Mouse (Mus musculus): Measurements from ENCODE around the gene Abcc9. TPM values are rescaled to one million over a fixed set of nuclear protein-coding genes. Genes with fewer than 3 reads are reported as not detected.
"Not testable (repeated sequence)": the region's sequence is repeated elsewhere in the genome, so short reads cannot be mapped to it uniquely, and the experiment has no call there.

Gene Abcc9
- polyA plus RNA-seq, 1 experiment from 2014 or later, result 3.6 TPM

DNA sequence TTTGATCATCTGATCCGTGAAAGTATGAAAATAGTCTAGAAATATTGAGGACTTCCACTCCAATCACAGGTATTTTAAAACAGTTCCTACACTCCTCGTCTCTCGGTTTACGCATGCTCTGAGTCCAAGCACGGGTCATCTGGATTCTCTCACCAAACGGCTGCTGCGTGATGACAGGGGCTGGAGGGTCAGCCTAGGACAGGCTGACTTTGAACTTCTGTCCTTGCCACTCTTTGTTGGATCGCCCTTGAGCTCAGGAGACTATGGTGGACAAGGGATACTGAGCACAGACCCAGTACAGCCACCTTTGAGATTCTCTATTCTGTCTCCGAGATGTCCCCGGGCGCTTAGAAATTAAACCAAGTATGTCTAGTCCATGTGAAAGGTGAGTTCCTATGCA is 12.4 kb downstream of the Abcc9 start:
- Histone ChIP-seq H3K9ac (ENCODE audit: low read depth, low read length) (no peak overlapping the region), H3K36me3 (ENCODE audit: control insufficient read depth, insufficient read depth, low read length) (no peaks in the 10 kb centered on the region), H3K4me1 (replicated peaks; ENCODE audit: control insufficient read depth, insufficient read depth, low read length) (no peaks in the 10 kb centered on the region), H3K4me3 (ENCODE audit: low read depth, low read length) (no peak overlapping the region), H3K27ac (ENCODE audit: low read depth, low read length) (no peak overlapping the region), H3K9me3 (ENCODE audit: control insufficient read depth, low read length) (no peaks in the 10 kb centered on the region), H3K4me2 (no peak overlapping the region), H3K27me3 (replicated peaks; ENCODE audit: control insufficient read depth, insufficient read depth, low read length) (no peaks in the 10 kb centered on the region)
- DNase-seq (ENCODE audit: low spot score) (no peak), ATAC-seq (replicated peaks; ENCODE audit: low FRiP score) (no peak)
- WGBS, result 84% methylated on average over 11 of the region's 11 CpGs

DNA sequence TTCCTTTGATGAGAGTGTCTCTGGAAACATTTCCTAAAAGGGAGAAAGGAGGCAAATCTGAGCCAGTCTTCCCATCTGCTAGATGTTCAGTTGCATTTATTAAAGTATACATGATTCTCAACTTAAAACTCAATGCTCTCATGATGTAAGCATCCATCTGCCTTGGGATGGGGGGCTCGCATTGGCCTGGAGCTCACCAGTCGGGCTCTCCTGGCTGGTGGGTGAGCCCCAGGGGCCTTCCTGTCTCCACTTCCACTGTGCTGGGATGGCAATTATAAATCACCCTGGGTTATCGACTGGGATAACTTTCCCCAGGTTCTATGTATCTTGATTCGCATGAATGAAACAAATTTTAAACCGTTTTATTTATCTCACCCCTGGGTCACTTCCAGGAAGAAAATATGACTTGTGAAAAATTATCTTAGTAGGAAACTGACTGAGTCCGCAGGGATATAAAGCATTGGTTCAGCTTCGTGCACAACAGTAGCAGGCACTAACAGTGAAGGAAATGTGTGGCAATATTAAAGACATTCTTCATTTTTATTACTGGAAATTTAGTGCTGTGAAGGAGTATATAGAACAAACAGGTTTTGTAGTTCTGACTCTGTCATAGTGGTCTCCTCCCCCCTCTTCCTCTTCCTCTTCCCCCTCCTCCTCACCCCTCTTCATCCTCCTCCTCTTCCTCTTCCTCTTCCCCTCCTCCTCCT is 19.0 kb downstream of the Abcc9 start:
- Histone ChIP-seq H3K4me1 (replicated peaks; ENCODE audit: control insufficient read depth, insufficient read depth, low read length) (no peaks in the 10 kb centered on the region), H3K4me3 (ENCODE audit: low read depth, low read length) (no peak overlapping the region), H3K36me3 (ENCODE audit: control insufficient read depth, insufficient read depth, low read length) (no peaks in the 10 kb centered on the region), H3K9ac (ENCODE audit: low read depth, low read length) (no peak overlapping the region), H3K4me2 (no peak overlapping the region), H3K9me3 (ENCODE audit: control insufficient read depth, low read length) (no peaks in the 10 kb centered on the region), H3K27ac (ENCODE audit: low read depth, low read length) (no peak overlapping the region), H3K27me3 (replicated peaks; ENCODE audit: control insufficient read depth, insufficient read depth, low read length) (no peaks in the 10 kb centered on the region)
- DNase-seq (ENCODE audit: low spot score) (no peak), ATAC-seq (replicated peaks; ENCODE audit: low FRiP score) (no peak)
- WGBS, result 72% methylated on average over 7 of the region's 7 CpGs

DNA sequence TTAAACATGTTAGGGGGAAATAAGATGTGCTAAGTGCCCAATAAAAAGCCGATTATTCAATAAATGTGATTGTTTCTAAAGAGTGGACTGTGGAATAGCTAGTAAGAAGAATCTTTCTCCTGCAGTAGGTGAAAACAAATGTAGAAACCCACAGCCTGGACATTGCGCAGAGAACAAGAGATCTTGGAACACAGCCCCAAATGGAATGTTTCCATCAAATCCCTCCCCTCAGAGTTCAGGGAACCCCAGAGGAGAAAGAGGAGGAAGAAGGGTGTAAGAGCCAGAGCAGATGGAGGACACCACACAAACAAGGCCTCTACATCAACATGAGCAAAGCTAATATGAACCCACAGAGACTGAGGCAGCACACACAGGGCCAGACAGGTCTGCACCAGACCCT is 32.1 kb downstream of the Abcc9 start:
- peaks cover 3% of the 10 kb centered on the region; the same call in 1 of the 2 replicates for H3K36me3 ChIP-seq (ENCODE audit: control insufficient read depth, insufficient read depth, low read length)
- H3K4me3 ChIP-seq (ENCODE audit: low read depth, low read length), result no peak overlapping the region
- no peak overlapping the region for H3K4me2 ChIP-seq
- H3K9me3 ChIP-seq (ENCODE audit: control insufficient read depth, low read length), result no peaks in the 10 kb centered on the region
- 92% methylated on average over 2 of the region's 2 CpGs for WGBS
- no peaks in the 10 kb centered on the region for H3K27me3 ChIP-seq (replicated peaks; ENCODE audit: control insufficient read depth, insufficient read depth, low read length)
- no peak overlapping the region for H3K27ac ChIP-seq (ENCODE audit: low read depth, low read length)
- DNase-seq (ENCODE audit: low spot score) (no peak), ATAC-seq (replicated peaks; ENCODE audit: low FRiP score) (no peak)
- H3K9ac ChIP-seq (ENCODE audit: low read depth, low read length), result no peak overlapping the region
- no peaks in the 10 kb centered on the region for H3K4me1 ChIP-seq (replicated peaks; ENCODE audit: control insufficient read depth, insufficient read depth, low read length)

DNA sequence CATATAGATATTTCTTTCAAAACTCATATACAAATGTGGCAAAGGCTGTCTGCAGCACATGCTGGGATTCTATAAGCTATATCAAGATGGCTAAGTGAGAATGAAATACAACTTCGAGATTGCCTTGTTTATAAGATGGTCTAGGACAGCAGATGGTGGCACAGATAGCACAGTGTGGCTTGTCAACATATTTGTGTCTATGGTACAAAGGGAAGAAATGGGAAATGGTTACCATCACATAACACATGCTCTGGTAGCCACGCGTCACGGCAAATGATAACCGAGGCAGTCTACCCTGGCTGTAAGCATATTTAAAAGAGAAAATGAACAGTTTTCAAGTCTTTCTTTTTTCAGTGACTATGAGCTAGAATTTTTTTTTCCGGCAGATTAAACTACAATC is 32.8 kb downstream of the Abcc9 start:
- H3K27me3 ChIP-seq (replicated peaks; ENCODE audit: control insufficient read depth, insufficient read depth, low read length), result no peaks in the 10 kb centered on the region
- no peak overlapping the region for H3K9ac ChIP-seq (ENCODE audit: low read depth, low read length)
- 86% methylated on average over 6 of the region's 6 CpGs for WGBS
- peaks cover 3% of the 10 kb centered on the region; the same call in 1 of the 2 replicates for H3K36me3 ChIP-seq (ENCODE audit: control insufficient read depth, insufficient read depth, low read length)
- H3K4me1 ChIP-seq (replicated peaks; ENCODE audit: control insufficient read depth, insufficient read depth, low read length), result no peaks in the 10 kb centered on the region
- no peak overlapping the region for H3K4me2 ChIP-seq
- H3K27ac ChIP-seq (ENCODE audit: low read depth, low read length), result no peak overlapping the region
- no peak overlapping the region for H3K4me3 ChIP-seq (ENCODE audit: low read depth, low read length)
- ATAC-seq (replicated peaks; ENCODE audit: low FRiP score) (no peak), DNase-seq (ENCODE audit: low spot score) (no peak)
- no peaks in the 10 kb centered on the region for H3K9me3 ChIP-seq (ENCODE audit: control insufficient read depth, low read length)

DNA sequence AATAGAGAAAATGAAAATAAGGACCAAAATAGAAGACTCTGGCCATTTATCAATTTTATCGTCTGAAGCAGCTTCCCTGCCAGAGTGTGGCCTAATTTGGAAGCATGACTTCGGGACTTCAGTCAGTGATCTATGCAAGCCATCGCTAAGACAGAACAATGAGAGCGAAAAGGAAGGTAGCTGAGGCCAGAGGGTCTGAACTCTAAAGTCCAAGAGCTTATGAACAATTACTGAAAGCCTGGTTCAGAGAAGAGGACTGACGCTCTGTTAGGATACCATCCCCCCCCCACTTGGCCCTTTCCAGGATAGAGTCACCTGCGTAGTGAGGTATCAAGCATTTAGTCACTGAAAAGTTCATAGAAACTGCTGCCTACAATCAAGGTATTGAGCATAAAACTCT is 33.3 kb downstream of the Abcc9 start:
- peaks cover 3% of the 10 kb centered on the region; the same call in 1 of the 2 replicates for H3K36me3 ChIP-seq (ENCODE audit: control insufficient read depth, insufficient read depth, low read length)
- no peaks in the 10 kb centered on the region for H3K9me3 ChIP-seq (ENCODE audit: control insufficient read depth, low read length)
- no peak overlapping the region for H3K4me2 ChIP-seq
- H3K27ac ChIP-seq (ENCODE audit: low read depth, low read length), result no peak overlapping the region
- ATAC-seq (replicated peaks; ENCODE audit: low FRiP score) (no peak), DNase-seq (ENCODE audit: low spot score) (no peak)
- no peak overlapping the region for H3K9ac ChIP-seq (ENCODE audit: low read depth, low read length)
- no peaks in the 10 kb centered on the region for H3K27me3 ChIP-seq (replicated peaks; ENCODE audit: control insufficient read depth, insufficient read depth, low read length)
- no peaks in the 10 kb centered on the region for H3K4me1 ChIP-seq (replicated peaks; ENCODE audit: control insufficient read depth, insufficient read depth, low read length)
- no peak overlapping the region for H3K4me3 ChIP-seq (ENCODE audit: low read depth, low read length)
- WGBS, result 77% methylated on average over 6 of the region's 6 CpGs

DNA sequence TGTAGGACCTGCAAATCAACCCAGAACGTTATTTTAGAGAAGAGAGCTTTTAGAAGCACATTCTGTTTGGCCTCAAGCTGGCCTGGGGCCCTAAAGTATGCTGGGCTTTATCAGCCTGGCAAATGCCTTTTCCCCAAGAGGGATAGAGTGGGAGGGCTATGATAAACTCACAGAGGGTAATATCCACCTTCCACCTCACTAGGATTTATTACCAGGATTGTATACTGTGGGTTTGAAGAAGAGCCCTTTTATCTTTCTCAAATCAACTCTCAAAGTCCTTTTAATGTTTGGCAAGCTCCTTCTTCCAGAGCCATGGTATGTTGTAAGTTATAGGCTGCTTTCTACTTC is 33.7 kb downstream of the Abcc9 start:
- H3K4me1 ChIP-seq (replicated peaks; ENCODE audit: control insufficient read depth, insufficient read depth, low read length), result no peaks in the 10 kb centered on the region
- DNase-seq (ENCODE audit: low spot score) (no peak), ATAC-seq (replicated peaks; ENCODE audit: low FRiP score) (no peak)
- H3K4me2 ChIP-seq, result no peak overlapping the region
- no peak overlapping the region for H3K4me3 ChIP-seq (ENCODE audit: low read depth, low read length)
- no peak overlapping the region for H3K27ac ChIP-seq (ENCODE audit: low read depth, low read length)
- H3K9ac ChIP-seq (ENCODE audit: low read depth, low read length), result no peak overlapping the region
- no peaks in the 10 kb centered on the region for H3K9me3 ChIP-seq (ENCODE audit: control insufficient read depth, low read length)
- WGBS, result 29% methylated on average over 1 of the region's 1 CpGs
- H3K36me3 ChIP-seq (ENCODE audit: control insufficient read depth, insufficient read depth, low read length), result peaks cover 2% of the 10 kb centered on the region; the same call in 1 of the 2 replicates
- H3K27me3 ChIP-seq (replicated peaks; ENCODE audit: control insufficient read depth, insufficient read depth, low read length), result no peaks in the 10 kb centered on the region

DNA sequence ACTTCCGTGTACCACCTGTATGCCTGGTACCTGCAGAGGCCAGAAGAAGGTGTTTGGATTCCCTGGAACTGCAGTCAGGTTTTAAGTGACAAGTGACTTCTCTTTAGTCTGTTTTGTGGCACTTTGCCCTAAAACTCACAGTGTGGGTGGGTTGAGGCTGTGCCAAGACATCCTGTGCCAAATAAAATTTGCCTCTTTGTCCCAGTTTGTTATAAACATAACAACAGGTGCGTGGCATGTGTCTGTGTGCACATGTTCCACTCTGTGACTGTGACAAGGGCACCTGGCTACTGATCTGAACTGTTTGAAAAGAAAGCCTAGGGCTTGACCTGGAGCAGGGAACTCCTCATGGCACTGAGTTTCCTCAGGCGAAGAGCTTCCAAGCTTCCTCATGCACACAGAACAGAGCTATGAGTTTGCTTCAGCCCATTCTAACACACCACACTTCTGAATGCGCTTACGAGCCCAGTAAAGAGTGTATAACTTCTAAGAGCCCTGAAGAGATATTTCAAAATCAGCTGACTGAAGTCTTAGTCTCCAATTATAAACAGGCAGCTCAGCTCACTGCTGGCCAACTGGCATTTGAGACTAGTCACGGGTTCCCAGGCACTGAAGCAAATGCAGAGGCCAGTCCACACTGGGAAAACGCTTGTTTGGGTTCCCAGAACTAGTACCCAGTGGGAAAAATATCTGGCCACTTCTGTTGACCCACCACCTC is 34.3 kb downstream of the Abcc9 start:
- no peak for DNase-seq (ENCODE audit: low spot score)
- 78% methylated on average over 7 of the region's 7 CpGs for WGBS
- Histone ChIP-seq H3K27ac (ENCODE audit: low read depth, low read length) (no peak overlapping the region), H3K4me1 (replicated peaks; ENCODE audit: control insufficient read depth, insufficient read depth, low read length) (no peaks in the 10 kb centered on the region), H3K27me3 (replicated peaks; ENCODE audit: control insufficient read depth, insufficient read depth, low read length) (no peaks in the 10 kb centered on the region), H3K36me3 (ENCODE audit: control insufficient read depth, insufficient read depth, low read length) (no peaks in the 10 kb centered on the region), H3K4me3 (ENCODE audit: low read depth, low read length) (no peak overlapping the region), H3K4me2 (no peak overlapping the region), H3K9me3 (ENCODE audit: control insufficient read depth, low read length) (no peaks in the 10 kb centered on the region), H3K9ac (ENCODE audit: low read depth, low read length) (no peak overlapping the region)
- ATAC-seq (replicated peaks; ENCODE audit: low FRiP score), result no peak

DNA sequence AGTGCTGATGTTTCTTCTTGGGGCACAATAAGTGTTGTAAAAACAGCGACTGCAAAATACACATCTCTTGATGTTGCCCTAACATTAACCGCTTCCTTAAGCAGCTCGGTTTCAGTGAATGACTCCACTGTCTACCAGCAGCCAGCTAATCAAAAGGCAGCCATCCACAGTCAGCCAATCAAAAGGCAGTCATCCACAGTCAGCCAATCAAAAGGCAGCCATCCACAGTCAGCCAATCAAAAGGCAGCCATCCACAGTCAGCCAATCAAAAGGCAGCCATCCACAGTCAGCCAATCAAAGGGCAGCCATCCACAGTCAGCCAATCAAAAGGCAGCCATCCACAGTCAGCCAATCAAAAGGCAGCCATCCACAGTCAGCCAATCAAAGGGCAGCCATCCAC is 40.1 kb downstream of the Abcc9 start:
- H3K4me3 ChIP-seq (ENCODE audit: low read depth, low read length); H3K27me3 ChIP-seq (replicated peaks; ENCODE audit: control insufficient read depth, insufficient read depth, low read length); DNase-seq (ENCODE audit: low spot score); H3K4me2 ChIP-seq; H3K36me3 ChIP-seq (ENCODE audit: control insufficient read depth, insufficient read depth, low read length); H3K27ac ChIP-seq (ENCODE audit: low read depth, low read length); ATAC-seq (replicated peaks; ENCODE audit: low FRiP score); H3K4me1 ChIP-seq (replicated peaks; ENCODE audit: control insufficient read depth, insufficient read depth, low read length); H3K9me3 ChIP-seq (ENCODE audit: control insufficient read depth, low read length); H3K9ac ChIP-seq (ENCODE audit: low read depth, low read length): not testable (repeated sequence)
- WGBS, result 92% methylated on average over 3 of the region's 3 CpGs

DNA sequence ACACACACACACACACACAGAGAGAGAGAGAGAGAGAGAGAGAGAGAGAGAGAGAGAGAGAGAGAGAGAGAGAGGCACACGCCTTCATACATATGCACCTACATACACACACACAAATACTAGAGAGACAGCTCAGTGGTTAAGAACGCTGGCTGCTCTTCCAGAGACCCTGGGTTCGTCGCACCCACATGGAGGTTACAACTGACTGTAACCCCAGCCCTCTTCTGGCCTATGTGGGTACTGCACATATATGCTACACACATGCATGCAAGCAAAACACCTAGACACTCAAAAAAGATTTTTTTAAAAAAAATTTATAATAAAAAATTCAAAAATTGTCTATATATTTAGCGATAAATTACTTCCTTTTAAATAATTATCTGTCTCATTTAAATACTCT is 43.1 kb downstream of the Abcc9 start:
- WGBS, result 49% methylated on average over 5 of the region's 5 CpGs
- H3K36me3 ChIP-seq (ENCODE audit: control insufficient read depth, insufficient read depth, low read length), result no peaks in the 10 kb centered on the region
- no peak overlapping the region for H3K9ac ChIP-seq (ENCODE audit: low read depth, low read length)
- no peaks in the 10 kb centered on the region for H3K9me3 ChIP-seq (ENCODE audit: control insufficient read depth, low read length)
- H3K4me2 ChIP-seq, result no peak overlapping the region
- DNase-seq (ENCODE audit: low spot score), result no peak
- no peaks in the 10 kb centered on the region for H3K27me3 ChIP-seq (replicated peaks; ENCODE audit: control insufficient read depth, insufficient read depth, low read length)
- no peak overlapping the region for H3K27ac ChIP-seq (ENCODE audit: low read depth, low read length)
- no peaks in the 10 kb centered on the region for H3K4me1 ChIP-seq (replicated peaks; ENCODE audit: control insufficient read depth, insufficient read depth, low read length)
- ATAC-seq (replicated peaks; ENCODE audit: low FRiP score), result no peak; the same call in 1 of the 2 replicates
- no peak overlapping the region for H3K4me3 ChIP-seq (ENCODE audit: low read depth, low read length)

Data from liver, embryonic 11.5 days (tissue).